Mouse (Mus musculus) spleen, embryonic (tissue): ENCODE results near the gene S100a11.
"Not testable (repeated sequence)": the region's sequence is repeated elsewhere in the genome, so short reads cannot be mapped to it uniquely, and the experiment has no call there.

ENCODE experiments used
- CTCF ChIA-PET: fragments of 350-600 bp; sonication (Branson Sonifier 250); formaldehyde crosslinking; loops from one replicate; lab custom pipeline; 2022; lab: Charles Lee

Gene S100a11

DNA sequence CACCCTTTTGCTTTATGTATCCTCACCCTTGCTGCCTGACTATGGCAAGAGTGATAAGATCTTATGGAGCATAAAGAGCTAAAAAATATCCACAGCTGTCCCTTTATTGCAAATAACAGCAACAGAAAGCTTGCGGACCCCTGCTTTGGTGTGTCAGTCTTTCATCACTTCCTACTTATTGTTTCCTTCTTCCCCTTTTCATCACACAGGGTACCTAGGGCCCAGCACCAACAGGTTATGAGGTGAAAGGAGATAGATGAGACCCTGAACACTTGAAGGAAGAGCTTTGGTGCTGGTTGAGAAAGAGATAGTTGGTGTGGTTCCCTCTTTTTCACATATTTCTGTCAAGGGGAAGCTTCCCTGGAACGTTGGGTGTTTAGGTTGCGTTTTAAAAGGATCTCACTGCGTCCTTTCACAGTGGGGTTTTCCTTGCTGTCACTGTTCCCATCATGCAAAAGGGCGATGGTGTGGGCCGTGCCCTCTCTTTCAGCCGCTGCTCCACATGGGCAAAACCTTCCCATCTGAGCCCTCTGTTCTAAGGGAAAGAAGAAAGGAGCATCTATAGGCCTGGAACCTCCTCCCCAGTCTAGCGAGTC, 1.3 kb downstream of the S100a11 start:
- CTCF ChIA-PET, result interaction anchor here (1.3 kb wide), 1 partner anchor 25 kb away, joined by 4 read pairs; no protein-coding TSS in a partner anchor

DNA sequence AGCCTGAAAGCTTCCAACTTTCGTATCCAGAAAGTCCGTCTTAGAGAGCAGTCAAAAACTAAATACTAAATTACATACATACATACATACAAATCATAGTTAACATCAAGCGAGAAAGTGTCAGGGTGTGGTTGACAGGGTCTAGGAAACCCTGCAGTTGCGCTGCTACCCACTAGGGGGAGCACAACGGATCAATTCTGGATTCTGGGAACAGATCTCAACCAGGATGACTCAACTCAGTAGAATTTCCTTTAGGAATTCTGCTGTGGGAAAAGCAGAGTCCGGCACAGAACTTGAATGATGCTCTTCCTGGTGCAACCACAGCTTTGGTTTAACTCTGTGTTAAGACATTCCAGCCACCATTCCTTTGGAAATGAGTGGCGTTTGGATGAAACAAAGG, 2.3 kb downstream of the S100a11 start:
- CTCF ChIA-PET, result no interaction called here

DNA sequence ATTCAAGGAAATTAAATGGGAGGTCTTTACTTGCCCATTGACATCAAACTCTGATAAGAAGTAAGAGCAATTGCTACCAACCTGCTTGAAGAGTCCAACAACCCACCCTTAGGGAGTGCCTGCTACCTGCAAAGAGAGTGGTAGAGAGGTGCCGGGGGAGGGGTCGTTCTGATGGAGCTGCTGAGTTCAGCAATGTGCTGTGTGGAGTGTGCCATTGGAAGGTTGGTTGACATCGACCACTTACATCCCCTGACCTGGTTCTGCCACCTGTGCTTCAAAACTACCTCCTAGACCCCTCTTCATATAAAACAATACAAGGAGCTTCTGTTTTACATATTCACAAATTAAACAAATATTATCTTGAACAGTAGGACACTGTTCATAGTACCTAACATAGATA, 7.0 kb downstream of the S100a11 start:
- CTCF ChIA-PET, result no interaction called here

DNA sequence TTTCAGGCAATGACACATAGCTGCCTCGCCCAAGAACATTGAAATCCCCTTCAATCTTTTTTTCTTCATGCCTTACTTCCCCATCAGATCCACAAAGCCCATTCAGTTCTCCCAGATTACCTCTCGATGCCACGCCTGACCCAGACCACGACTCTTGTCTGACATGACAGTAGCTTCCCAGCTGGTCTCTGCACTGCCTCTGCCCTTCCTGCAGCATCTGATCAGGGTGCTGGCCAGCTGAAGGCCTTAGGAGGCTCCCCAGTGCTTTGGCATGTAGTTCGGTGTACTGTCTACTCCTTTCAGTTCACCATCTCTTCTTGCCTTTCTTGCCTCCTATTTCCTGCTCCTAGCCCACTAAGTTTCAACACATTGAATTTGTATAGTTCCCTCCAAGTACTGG, 8.5 kb downstream of the S100a11 start:
- CTCF ChIA-PET, result no interaction called here

DNA sequence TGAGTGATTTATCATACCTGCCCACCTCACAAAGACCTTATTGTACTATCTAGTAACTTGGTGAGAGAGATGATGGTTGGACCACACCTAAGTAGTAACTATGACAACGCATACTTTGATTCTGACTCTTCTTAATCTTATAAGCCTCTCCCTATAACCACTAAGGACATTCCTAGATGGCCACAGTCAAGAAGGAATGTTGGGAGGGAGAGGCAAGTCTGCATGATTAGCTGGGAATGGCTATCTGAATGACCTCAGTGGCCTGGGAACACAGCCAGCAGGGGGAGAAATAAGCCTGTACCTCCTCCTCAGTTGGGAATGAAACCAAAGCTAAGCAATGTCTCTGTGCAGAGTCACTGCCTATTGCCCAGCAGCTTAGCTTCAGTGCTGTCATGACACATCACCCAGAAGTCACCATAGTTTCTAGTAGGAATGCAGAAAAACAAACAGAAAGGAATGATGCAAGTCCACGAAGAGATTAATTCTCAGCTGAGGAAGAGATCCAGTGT, 16.8 kb downstream of the S100a11 start:
- CTCF ChIA-PET, result no interaction called here

DNA sequence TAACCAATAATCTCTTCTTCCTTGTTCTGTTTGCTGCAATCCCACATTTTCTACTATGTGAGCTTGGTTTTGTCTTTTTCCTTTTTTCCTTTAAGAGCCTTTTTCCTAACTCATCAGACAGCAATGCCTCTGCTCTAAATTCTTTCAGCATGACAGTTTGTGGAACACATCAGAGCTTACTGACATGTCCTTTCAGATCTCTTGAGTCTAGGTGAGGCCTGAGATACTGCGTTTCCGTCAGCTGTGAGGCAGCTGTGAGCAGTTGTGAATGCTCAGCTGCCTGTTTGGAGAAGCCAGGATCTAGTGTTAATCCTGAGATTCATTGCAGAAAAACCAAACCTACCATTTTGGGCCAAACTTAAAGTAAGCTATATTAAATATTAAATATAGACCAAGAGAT, 18.2 kb downstream of the S100a11 start:
- CTCF ChIA-PET, result interaction anchor here (0.6 kb wide), 2 partner anchors 30 to 33 kb away, joined by 3 to 4 read pairs; no protein-coding TSS in a partner anchor

DNA sequence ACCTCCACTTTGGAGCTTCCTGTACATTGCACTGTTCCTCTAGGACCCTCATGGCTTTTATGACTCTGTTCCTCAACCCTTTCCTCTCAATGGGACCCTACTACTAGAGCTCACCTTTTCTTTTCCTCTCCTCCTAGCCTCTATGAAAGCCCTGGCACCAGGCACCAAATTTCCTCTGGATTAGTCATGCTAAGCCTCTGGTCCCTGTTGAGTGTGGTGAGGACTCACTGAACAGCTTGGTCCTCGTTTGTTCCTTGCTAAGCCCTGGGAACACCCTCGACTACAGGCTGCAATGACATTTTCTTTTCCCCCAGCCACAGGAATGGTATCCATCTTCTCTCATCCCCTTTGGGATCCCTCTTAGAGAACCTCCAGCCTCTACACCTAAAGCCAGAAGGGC, 21.2 kb downstream of the S100a11 start:
- CTCF ChIA-PET, result interaction anchor here (0.5 kb wide), 1 partner anchor 17 kb away, joined by 4 read pairs; no protein-coding TSS in a partner anchor

DNA sequence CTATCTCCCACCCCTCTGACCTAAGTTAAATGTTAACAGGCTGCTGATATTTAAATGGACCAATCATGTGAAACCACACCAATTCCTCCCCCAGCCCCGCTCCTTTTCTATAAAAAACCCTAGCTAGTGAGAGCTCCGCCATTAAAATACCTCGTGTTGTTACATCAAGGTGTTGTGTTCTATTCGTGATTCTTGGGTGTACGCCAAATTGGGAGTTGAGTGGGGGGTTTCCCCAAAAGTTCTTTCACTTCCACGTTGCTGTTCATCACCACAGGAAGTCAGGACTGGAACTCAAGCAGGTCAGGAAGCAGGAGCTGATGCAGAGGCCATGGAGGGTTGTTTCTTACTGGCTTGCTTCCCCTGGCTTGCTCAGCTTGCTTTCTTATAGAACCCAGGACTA, 23.9 kb downstream of the S100a11 start:
- CTCF ChIA-PET, result not testable (repeated sequence)

DNA sequence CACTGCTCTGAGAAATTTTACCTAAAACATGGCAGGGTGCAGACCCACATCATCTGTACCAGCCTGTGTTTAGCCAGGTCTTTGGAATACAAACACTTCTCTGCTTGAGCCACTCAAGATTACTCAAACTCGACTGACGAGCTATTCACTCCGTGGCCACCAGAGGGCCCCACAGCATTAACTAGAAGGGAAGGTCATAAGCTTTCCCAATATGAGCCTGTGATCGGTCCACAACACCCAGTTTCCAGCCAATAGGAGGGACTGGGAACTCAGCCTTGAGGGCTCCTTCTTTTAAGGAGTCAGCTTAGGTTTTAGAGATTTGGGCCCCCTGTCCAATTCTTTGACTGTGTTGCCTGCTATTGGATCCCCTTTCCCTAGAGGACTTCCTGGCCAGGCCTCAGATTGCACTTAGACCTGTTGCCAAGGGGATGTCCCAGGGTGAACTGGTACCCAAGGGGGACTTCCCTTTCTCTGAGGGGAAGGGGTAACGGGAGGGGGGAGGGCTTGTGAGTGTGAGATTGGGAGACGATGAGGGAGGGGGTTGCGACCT, 26.9 kb downstream of the S100a11 start:
- CTCF ChIA-PET, result interaction anchor here (1.0 to 2.7 kb wide), 2 partner anchors 46 to 60 kb away, joined by 5 to 15 read pairs; no protein-coding TSS in a partner anchor

DNA sequence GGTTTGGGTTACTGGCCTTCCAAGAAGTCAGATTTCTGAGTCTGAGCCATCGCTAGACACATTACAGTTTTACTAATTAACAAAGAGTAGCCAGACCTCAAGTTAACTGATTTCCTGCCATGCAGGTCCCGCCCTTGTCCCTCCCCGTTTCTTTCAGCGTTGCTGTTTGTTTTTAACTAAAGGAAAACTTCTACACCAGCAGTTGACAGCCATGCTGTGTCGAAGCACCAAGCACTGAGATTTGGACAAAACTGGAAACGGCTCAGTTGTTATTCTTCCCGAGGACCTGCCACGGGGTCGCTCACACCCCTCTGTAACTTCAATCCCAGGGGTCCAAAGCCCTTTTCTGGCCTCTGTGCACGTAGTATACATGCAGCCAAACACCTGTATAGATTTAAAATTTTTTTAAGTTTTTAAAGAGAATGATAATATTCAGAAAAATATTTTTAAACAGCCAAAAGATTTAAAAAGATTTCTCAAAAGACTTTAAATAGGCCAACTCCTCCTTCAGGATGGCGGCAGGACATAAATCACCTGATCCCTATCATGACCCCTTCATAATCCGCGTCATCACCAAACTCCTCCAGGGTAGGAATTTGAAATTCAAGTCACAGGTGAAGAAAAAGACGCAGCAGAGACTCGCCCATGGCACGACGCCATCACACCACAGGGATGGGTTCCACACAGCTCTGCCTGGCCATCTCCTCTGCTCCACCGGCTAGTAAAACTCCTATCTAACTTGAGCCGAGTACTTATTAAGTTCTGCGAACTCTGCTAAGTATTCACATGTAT, 27.7 kb downstream of the S100a11 start:
- CTCF ChIA-PET, result interaction anchor here (0.5 to 2.7 kb wide), 5 partner anchors 20 to 59 kb away, joined by 4 to 15 read pairs (median 4); no protein-coding TSS in a partner anchor

DNA sequence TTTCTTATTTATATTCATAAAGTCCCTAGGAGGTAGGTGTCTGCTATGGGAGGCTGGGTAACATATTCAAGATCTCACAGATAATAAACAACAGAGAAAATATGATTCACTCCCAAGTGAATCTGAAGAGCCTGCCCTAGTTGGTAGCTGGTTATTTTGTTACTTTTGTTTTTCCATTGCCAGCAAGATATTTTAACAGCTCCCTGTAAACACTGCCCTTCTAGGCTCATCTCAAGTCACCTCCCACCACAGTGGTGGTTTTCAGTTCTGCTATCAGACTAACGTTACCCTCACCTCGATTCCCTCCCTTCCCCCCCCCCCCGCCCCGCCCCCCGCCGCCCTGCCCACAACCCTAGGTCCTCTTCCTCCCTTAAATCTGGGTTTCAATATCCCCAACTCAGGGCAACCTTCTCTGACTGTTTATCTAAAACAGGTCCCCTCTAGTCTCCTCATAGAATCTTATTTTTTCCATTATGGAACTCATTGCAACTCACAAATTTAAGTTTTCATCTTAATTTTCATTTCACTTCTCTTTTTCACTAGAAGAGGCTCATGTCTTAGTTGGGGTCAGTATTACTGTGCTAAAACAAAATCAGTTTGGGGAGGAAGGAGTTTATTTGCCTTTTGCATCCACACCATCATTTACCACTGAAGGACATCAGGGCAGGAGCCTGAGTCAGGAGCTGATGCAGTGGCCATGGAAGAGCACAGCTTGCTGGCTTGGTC, 28.4 kb downstream of the S100a11 start:
- CTCF ChIA-PET, result interaction anchor here (0.5 to 2.7 kb wide), 5 partner anchors 20 to 59 kb away, joined by 4 to 15 read pairs (median 4); no protein-coding TSS in a partner anchor

DNA sequence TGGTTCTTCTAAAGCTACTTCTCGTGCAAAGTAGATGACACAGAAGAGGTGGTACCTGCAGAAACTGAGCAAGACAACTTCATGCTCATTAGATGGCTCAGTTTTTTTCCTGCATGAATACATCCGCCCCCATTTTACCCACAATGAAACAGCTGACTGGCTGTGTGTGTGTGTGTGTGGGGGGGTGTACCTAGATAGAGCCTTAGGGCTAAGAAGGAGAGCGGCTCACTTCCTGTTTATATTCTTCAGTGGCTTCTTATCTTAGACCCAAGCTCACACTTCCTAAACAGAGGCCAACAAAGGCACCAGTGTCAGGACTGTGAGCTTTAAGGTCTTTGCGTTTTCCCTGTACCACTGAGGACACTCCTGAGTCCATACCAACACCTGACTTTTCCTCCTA, 29.7 kb downstream of the S100a11 start:
- CTCF ChIA-PET, result no interaction called here

DNA sequence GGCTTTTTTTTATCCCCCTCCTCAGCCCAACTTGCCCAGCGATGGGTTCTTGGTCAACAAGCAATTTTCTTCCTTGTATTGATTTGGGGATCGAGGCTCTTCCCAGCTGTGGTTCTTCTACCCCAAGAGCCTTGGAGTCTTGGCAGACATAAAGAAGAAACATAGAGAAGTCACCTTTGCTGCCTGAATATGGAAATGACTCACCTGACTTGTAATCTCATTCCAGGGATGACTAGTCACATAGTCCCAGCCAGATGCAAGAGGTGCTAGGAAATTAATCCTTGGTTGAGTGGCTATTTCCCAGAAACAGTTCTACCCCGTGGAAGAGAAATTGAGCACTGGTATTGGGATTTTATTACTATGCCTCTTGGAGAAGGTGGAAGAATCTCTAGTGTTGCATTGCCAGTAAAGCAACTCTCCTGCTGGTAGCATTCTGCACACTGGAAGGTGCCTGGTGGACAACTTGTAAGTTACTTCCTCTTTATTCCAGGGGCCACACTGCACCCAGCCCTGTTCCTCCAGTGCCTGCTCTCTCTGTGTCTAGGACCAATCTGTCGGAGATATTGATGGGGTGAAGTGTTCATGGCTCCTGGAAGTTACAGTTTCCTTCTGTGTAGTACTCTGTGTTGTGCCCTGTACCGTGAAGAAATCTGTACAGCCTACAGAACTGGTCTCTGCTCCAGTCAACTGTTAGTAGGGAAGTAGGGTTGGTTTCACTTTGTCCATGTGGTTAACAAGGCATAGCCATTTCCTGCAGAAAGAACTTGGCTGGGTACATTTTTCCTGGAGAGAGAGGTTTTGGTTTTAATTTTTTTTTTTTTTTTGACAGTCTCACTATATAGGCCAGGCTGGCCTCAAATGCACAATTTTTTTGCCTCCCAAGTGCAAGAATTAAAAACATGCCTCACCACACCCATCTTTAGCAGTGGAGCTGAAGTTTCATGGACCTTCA, 31.9 kb downstream of the S100a11 start:
- CTCF ChIA-PET, result interaction anchor here (0.7 kb wide), 1 partner anchor 32 kb away, joined by 3 read pairs; the partner anchor contains the start of gene S100a11

DNA sequence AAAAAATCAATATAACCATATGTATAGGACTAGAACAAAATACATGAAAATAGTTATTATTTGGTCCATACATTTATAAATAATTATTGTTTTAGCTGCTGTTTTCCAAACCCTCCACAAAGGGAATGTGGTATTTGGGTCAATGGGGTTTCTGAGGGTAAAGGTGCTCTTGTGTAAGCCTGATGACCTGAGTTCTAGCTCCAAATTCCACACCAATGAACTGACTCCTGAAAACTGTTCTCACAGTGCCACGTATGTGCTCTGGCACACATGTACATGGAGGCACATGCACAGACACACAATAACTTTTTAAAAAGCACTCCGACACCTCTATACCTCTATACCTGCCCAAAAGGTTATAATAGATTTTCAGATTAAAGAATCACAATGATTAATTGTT, 33.0 kb downstream of the S100a11 start:
- CTCF ChIA-PET, result interaction anchor here (0.7 to 0.8 kb wide), 2 partner anchors 20 to 33 kb away, joined by 3 read pairs; partner anchors contain the start of gene S100a11

DNA sequence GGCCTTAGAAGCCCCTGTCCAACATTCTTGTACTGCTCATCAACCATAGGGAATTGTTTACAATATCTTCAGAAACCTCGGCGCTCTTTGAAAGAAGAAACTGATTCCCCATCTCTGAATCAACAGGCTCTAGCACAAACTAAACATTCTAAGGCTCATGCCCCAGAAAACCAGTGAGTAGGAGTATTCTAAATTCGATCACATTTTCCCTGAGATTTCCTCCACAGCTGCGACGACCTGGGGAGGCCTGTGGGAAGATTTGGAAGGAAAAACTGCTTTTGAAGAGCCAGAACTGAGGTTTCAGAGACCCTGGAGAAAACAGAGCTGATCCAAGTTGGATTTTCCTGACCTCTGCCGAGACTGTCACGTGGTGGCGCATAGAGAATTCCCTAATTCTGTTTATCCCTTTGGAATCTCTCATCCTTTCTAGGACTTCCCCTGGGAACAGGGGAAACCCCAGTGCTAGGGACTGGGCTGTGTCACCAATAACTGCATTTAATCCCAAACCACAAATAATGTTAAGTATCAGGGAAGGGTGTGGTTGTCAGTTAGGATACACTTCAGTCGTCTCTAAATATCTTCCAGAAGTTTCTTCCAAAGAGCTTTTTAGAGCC, 33.6 kb downstream of the S100a11 start:
- CTCF ChIA-PET, result interaction anchor here (0.8 kb wide), 1 partner anchor 20 kb away, joined by 3 read pairs; no protein-coding TSS in a partner anchor

DNA sequence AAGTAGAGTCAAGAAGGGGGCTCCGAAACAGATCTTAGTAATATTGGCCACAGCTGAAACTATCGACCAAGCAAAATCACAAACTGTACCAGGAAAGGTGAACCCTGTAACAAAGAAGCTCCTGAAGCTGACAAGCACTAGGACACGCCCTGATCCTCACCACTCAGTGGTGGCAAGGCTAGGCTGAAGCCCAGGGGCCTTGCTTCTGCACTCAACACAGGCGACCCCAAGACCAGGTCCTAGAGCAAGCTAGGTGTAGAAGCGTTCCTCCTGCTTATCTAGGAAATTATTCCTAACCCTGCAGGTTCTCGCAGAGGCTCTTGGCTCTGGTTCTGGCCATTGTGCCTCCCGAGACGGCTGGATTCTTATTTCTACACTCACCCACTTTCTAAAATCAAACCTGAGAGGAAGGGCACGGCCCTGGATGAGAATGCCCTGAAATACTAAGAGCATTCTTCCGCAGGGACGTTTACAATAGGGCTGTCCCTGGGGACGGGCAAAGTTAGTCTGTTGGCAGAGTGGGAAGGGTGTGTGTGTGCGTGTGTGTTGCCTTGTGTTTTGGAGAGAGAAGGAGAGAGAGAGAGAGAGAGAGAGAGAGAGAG, 34.2 kb downstream of the S100a11 start:
- CTCF ChIA-PET, result no interaction called here

DNA sequence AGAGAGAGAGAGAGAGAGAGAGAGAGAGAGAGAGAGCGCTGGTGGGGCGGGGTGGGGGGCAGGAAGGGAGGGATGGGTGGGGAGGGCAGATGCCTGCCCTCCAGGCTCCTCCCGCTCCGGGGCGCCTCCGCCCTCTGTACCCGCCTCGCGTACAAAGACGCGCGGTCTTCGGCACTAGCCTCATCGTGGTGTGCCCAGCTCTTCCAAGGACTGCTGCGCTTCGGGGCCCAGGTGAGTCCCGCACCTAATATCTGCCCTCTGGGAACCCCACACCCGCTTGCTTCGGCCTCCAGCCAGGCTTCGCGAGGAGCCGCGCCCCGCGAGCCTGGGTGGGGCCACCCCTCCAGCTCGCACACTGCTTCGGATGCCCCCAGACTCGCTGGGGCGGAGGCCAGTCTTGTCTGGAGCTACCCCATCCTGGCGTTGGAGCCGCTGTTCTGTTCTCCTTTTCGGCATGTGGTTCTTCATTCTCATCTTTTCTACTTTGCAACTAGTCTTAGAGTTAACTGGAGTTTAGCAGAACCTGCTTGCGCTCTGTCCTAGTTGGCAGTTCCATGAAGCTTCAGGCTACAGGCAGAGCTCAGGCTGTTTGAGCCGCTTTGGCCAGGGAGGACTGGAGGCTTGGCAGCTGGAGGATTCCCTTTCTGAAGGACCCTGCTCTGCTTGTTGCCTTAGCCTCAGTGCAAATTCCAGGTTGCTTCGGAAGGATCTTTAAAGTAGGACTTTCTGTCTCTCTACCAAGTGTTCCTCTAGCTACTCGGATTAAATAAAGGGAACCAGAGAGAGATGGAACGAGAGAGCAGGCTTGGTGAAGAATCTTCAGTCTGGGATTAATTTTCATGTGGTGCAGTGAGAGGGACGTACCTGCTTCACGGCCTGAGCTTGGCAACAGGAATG, 34.9 kb downstream of the S100a11 start, which contains the start of gene S100a10:
S100a10 (plus strand) TSS at position 100 of the 897 bp plus-strand sequence.
- CTCF ChIA-PET, result no interaction called here

DNA sequence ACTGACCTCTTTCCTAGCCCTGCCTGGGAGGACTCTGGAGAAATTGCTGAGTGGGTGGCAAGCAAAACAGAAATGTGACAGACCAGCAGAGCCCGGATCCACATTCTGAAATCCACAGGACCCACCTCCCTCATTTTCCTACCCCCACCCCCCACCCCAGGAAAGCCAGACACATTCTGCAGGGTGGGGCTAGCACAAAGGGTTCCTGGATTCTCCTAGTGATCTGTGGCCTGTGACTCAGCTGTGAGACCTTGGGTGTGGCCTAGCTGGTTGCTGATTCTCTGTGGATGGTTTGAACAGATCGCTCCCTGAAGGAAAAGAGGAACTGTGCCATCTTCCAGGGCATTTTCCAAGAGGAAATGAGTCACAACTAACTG, 35.6 kb downstream of the S100a11 start:
- CTCF ChIA-PET, result interaction anchor here (0.6 to 0.8 kb wide), 2 partner anchors 38 to 40 kb away, joined by 3 to 17 read pairs; no protein-coding TSS in a partner anchor
